Mouse (Mus musculus): ENCODE data around the gene Jak1. TPM values are rescaled to one million over a fixed set of nuclear protein-coding genes. Genes with fewer than 3 reads are reported as not detected.

Gene Jak1
- polyA plus RNA-seq, 1 experiment = 55.9 TPM

DNA sequence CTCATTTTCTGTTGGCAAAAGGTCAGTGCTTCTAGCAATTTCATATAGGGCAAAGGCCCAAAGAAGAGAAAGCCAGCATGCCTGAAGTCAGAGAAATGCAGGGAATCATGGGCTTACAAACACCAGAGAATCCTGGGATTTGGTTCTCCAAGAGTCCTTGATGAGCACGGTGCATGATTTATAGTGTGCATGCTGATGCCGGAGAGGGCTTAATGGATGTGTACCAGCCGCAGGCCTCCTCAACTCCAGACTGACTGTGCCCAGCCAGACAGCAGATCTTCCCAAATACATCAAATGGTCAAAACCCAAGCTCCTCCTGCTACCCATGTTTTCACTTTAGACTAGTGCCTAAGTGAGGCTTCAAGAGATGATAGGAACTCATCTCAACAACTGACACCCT is 87.3 kb downstream of the Jak1 start:
- Histone ChIP-seq H3K27me3 (ENCODE audit: control insufficient read depth, insufficient read depth, low read length, poor library complexity, severe bottlenecking) (no peaks in the 10 kb centered on the region), H3K9me3 (replicated peaks; ENCODE audit: control insufficient read depth, insufficient read depth, low read length, poor library complexity, severe bottlenecking) (no peaks in the 10 kb centered on the region), H3K4me3 (ENCODE audit: low read depth, low read length) (no peak overlapping the region), H3K9ac (ENCODE audit: low read depth, poor library complexity, severe bottlenecking) (no peak overlapping the region), H3K27ac (ENCODE audit: insufficient read depth, low read length) (no peak overlapping the region), H3K4me1 (ENCODE audit: control insufficient read depth, insufficient read depth, low read length) (no peaks in the 10 kb centered on the region), H3K36me3 (ENCODE audit: control insufficient read depth, insufficient read depth, low read length, poor library complexity, severe bottlenecking) (no peaks in the 10 kb centered on the region)
- no peak for TF ChIP-seq CTCF (IDR thresholded peaks at IDR 0.05; ENCODE audit: low read depth, low read length)
- TF ChIP-seq EP300 (IDR thresholded peaks at IDR 0.05; ENCODE audit: insufficient read depth, low read depth, low read length) = no peak
- no peak for TF ChIP-seq POLR2A (IDR thresholded peaks at IDR 0.05; ENCODE audit: insufficient read depth, low read length)

GRCm38 (mm10) chr4:101176123-101176522 is 89.0 kb downstream of the Jak1 start:
- Histone ChIP-seq H3K36me3 (ENCODE audit: control insufficient read depth, insufficient read depth, low read length, poor library complexity, severe bottlenecking) (no peaks in the 10 kb centered on the region), H3K4me1 (ENCODE audit: control insufficient read depth, insufficient read depth, low read length) (no peaks in the 10 kb centered on the region), H3K9ac (ENCODE audit: low read depth, poor library complexity, severe bottlenecking) (no peak overlapping the region), H3K9me3 (replicated peaks; ENCODE audit: control insufficient read depth, insufficient read depth, low read length, poor library complexity, severe bottlenecking) (no peaks in the 10 kb centered on the region), H3K4me3 (ENCODE audit: low read depth, low read length) (no peak overlapping the region), H3K27me3 (ENCODE audit: control insufficient read depth, insufficient read depth, low read length, poor library complexity, severe bottlenecking) (no peaks in the 10 kb centered on the region), H3K27ac (ENCODE audit: insufficient read depth, low read length) (no peak overlapping the region)
- TF ChIP-seq EP300 (IDR thresholded peaks at IDR 0.05; ENCODE audit: insufficient read depth, low read depth, low read length) (no peak), CTCF (IDR thresholded peaks at IDR 0.05; ENCODE audit: low read depth, low read length) (no peak), POLR2A (IDR thresholded peaks at IDR 0.05; ENCODE audit: insufficient read depth, low read length) (no peak)

DNA sequence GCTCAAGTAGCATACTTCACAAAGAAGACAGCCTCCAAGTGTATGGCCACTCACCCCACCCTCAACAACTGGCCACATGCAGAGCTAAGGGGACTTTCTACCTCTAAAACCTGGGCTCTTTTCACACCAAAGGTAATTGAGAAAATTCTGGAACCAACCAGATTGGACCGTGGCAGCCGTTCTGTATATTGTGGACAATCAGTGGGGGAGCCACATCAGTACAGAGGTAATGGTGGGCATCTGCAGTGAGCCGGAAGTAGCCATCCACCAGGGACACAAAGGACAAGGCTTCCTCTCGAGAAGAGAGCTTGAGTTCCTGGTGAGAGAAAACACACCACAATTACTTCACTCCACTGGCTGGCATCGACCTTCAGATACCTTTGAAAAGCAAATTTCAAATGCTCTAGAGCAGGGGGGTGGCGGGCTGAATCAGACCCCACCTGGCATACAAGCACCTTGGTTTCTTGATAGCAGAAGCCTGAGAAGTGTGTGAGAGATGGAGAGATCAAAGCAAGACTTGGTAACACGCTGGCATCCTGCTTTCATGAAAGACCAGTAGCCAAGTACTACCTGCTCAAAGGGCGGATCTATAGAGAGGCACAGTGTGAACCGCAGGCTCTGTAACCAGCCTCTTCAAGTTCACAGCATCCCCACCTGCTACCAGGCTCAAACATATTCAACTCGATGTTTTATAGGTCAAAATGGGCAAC is 90.0 kb downstream of the Jak1 start:
- H3K36me3 ChIP-seq (ENCODE audit: control insufficient read depth, insufficient read depth, low read length, poor library complexity, severe bottlenecking) = no peaks in the 10 kb centered on the region

GRCm38 (mm10) chr4:101172738-101173137 is 92.3 kb downstream of the Jak1 start:
- TF ChIP-seq CTCF (IDR thresholded peaks at IDR 0.05; ENCODE audit: low read depth, low read length) (no peak), POLR2A (IDR thresholded peaks at IDR 0.05; ENCODE audit: insufficient read depth, low read length) (no peak), EP300 (IDR thresholded peaks at IDR 0.05; ENCODE audit: insufficient read depth, low read depth, low read length) (no peak)
- Histone ChIP-seq H3K4me3 (ENCODE audit: low read depth, low read length) (no peak overlapping the region), H3K36me3 (ENCODE audit: control insufficient read depth, insufficient read depth, low read length, poor library complexity, severe bottlenecking) (no peaks in the 10 kb centered on the region), H3K9me3 (replicated peaks; ENCODE audit: control insufficient read depth, insufficient read depth, low read length, poor library complexity, severe bottlenecking) (no peaks in the 10 kb centered on the region), H3K27ac (ENCODE audit: insufficient read depth, low read length) (no peak overlapping the region), H3K4me1 (ENCODE audit: control insufficient read depth, insufficient read depth, low read length) (no peaks in the 10 kb centered on the region), H3K27me3 (ENCODE audit: control insufficient read depth, insufficient read depth, low read length, poor library complexity, severe bottlenecking) (no peaks in the 10 kb centered on the region), H3K9ac (ENCODE audit: low read depth, poor library complexity, severe bottlenecking) (no peak overlapping the region)

More for the DNA sequence above, 90.0 kb downstream of the Jak1 start:
- no peaks in the 10 kb centered on the region for H3K4me1 ChIP-seq (ENCODE audit: control insufficient read depth, insufficient read depth, low read length)
- TF ChIP-seq CTCF (IDR thresholded peaks at IDR 0.05; ENCODE audit: low read depth, low read length) (no peak), POLR2A (IDR thresholded peaks at IDR 0.05; ENCODE audit: insufficient read depth, low read length) (no peak), EP300 (IDR thresholded peaks at IDR 0.05; ENCODE audit: insufficient read depth, low read depth, low read length) (no peak)
- H3K27ac ChIP-seq (ENCODE audit: insufficient read depth, low read length) = no peak overlapping the region
- no peaks in the 10 kb centered on the region for H3K27me3 ChIP-seq (ENCODE audit: control insufficient read depth, insufficient read depth, low read length, poor library complexity, severe bottlenecking)
- H3K9me3 ChIP-seq (replicated peaks; ENCODE audit: control insufficient read depth, insufficient read depth, low read length, poor library complexity, severe bottlenecking) = no peaks in the 10 kb centered on the region
- no peak overlapping the region for H3K9ac ChIP-seq (ENCODE audit: low read depth, poor library complexity, severe bottlenecking)
- H3K4me3 ChIP-seq (ENCODE audit: low read depth, low read length) = no peak overlapping the region

GRCm38 (mm10) chr4:101168189-101168778 is 96.8 kb downstream of the Jak1 start:
- no peak overlapping the region for H3K27ac ChIP-seq (ENCODE audit: insufficient read depth, low read length)
- H3K4me1 ChIP-seq (ENCODE audit: control insufficient read depth, insufficient read depth, low read length) = no peaks in the 10 kb centered on the region
- H3K9me3 ChIP-seq (replicated peaks; ENCODE audit: control insufficient read depth, insufficient read depth, low read length, poor library complexity, severe bottlenecking) = no peaks in the 10 kb centered on the region
- TF ChIP-seq CTCF (IDR thresholded peaks at IDR 0.05; ENCODE audit: low read depth, low read length) = no peak
- TF ChIP-seq EP300 (IDR thresholded peaks at IDR 0.05; ENCODE audit: insufficient read depth, low read depth, low read length) = no peak
- H3K27me3 ChIP-seq (ENCODE audit: control insufficient read depth, insufficient read depth, low read length, poor library complexity, severe bottlenecking) = no peaks in the 10 kb centered on the region
- peaks cover 3% of the 10 kb centered on the region; the same call in 1 of the 2 replicates for H3K36me3 ChIP-seq (ENCODE audit: control insufficient read depth, insufficient read depth, low read length, poor library complexity, severe bottlenecking)
- no peak overlapping the region for H3K4me3 ChIP-seq (ENCODE audit: low read depth, low read length)
- no peak overlapping the region for H3K9ac ChIP-seq (ENCODE audit: low read depth, poor library complexity, severe bottlenecking)

- no peak overlapping the region for H3K4me3 ChIP-seq (ENCODE audit: low read depth, low read length)
- no peak overlapping the region for H3K27ac ChIP-seq (ENCODE audit: insufficient read depth, low read length)
- no peaks in the 10 kb centered on the region for H3K27me3 ChIP-seq (ENCODE audit: control insufficient read depth, insufficient read depth, low read length, poor library complexity, severe bottlenecking)
- H3K36me3 ChIP-seq (ENCODE audit: control insufficient read depth, insufficient read depth, low read length, poor library complexity, severe bottlenecking) = peaks cover 3% of the 10 kb centered on the region; the same call in 1 of the 2 replicates
- H3K4me1 ChIP-seq (ENCODE audit: control insufficient read depth, insufficient read depth, low read length) = no peaks in the 10 kb centered on the region
- H3K9ac ChIP-seq (ENCODE audit: low read depth, poor library complexity, severe bottlenecking) = no peak overlapping the region
- H3K9me3 ChIP-seq (replicated peaks; ENCODE audit: control insufficient read depth, insufficient read depth, low read length, poor library complexity, severe bottlenecking) = no peaks in the 10 kb centered on the region
- TF ChIP-seq CTCF (IDR thresholded peaks at IDR 0.05; ENCODE audit: low read depth, low read length) (no peak), EP300 (IDR thresholded peaks at IDR 0.05; ENCODE audit: insufficient read depth, low read depth, low read length) (no peak), POLR2A (IDR thresholded peaks at IDR 0.05; ENCODE audit: insufficient read depth, low read length) (no peak)
Measured at GRCm38 (mm10) chr4:101167777-101168176, 97.3 kb downstream of the Jak1 start.
